Mouse (Mus musculus): ENCODE data around the gene Sall1. TPM values are rescaled to one million over a fixed set of nuclear protein-coding genes. Genes with fewer than 3 reads are reported as not detected.
A peak's percentile ranks its signal among the peaks of the same experiment; 100 is the strongest.

Sall1 gene
- polyA plus RNA-seq, 1 experiment from 2014 or later, result 1.8 TPM

DNA sequence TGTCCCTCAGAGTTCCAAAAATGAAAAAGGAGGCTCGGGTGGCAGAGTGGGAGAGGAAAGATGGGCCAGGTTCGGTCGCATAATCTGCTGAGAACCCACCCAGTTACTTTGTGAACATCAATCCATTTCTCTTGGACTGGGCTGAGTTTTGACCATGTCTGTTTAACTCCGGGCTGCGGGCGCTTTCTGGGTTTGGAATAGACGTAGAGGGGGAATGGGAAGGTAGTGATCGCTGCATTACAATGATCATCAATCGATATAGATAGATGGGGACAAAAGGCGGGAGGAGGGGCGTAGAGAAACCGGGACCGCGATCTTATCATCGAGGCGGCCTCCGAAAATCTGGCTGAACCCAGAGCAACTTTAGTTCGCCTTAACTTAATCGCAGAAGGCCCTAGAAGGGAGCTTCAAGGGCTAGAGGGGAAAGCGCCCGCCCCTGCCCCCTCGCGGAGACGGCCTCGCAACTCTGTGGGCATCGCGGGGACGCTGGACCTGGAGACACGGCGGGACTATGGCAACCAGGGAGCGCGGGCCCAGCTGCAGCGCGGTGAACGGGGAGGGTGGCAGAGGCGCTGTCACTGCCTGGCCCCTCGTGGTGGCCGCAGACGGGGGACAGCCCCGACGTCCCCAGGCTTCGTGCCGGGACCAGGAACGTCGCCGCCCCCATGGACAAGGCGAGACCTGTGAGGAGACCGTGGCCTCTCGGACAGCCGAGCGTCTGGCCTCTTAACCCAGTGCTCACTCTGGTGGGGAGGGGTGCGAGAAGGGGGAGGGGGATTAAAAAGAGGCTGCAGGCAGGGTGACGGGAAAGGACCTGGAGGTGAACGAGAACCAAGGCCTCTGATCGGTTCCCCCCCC is 18.5 kb downstream of the Sall1 start:
- peak overlapping the region; percentile 49 for H3K9ac ChIP-seq (ENCODE audit: low read depth, low read length)

DNA sequence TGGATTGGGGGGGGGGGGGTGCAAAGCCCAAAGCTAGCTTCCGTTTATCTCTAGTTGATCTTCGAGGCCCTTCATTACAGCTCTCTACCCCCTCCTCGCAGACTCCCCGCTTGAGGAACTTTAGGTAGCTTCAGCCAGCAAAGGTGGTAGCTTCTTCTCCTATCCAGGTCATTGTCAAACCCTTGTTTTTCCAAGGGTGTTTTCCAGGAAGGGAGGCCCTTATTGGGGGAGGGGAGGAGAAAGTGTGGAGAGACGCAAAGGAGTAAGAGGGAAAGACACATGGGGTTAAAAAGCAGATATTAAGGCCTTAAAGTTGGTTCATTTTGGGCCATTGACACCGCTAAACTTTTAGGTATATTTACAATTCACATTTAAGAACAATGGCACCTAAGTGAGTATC is 19.2 kb downstream of the Sall1 start:
- Histone ChIP-seq H3K36me3 (ENCODE audit: control insufficient read depth, insufficient read depth, low read length) (no peaks in the 10 kb centered on the region), H3K9ac (ENCODE audit: low read depth, low read length) (no peak overlapping the region), H3K27ac (ENCODE audit: low read length) (no peak overlapping the region), H3K9me3 (ENCODE audit: control insufficient read depth, low read length) (no peaks in the 10 kb centered on the region), H3K4me1 (ENCODE audit: control insufficient read depth, insufficient read depth, low read length) (peaks cover 12% of the 10 kb centered on the region), H3K4me2 (ENCODE audit: low read depth, low read length) (no peak overlapping the region), H3K4me3 (ENCODE audit: low read length) (no peak overlapping the region), H3K27me3 (replicated peaks; ENCODE audit: control insufficient read depth, insufficient read depth, low read length) (peaks cover 16% of the 10 kb centered on the region)
- 60% methylated on average over 6 of the region's 6 CpGs for WGBS
- ATAC-seq, result no peak

More for the DNA sequence above, 18.5 kb downstream of the Sall1 start:
- Histone ChIP-seq H3K9me3 (ENCODE audit: control insufficient read depth, low read length) (no peaks in the 10 kb centered on the region), H3K27me3 (replicated peaks; ENCODE audit: control insufficient read depth, insufficient read depth, low read length) (peaks cover 16% of the 10 kb centered on the region), H3K4me2 (ENCODE audit: low read depth, low read length) (peak overlapping the region; percentile 62), H3K36me3 (ENCODE audit: control insufficient read depth, insufficient read depth, low read length) (no peaks in the 10 kb centered on the region), H3K4me3 (ENCODE audit: low read length) (peak overlapping the region; percentile 42), H3K27ac (ENCODE audit: low read length) (no peak overlapping the region), H3K4me1 (ENCODE audit: control insufficient read depth, insufficient read depth, low read length) (peaks cover 12% of the 10 kb centered on the region)
- whole genome bisulfite sequencing, result 10% methylated on average over 54 of the region's 55 CpGs
- peak; percentile 60 for ATAC-seq

DNA sequence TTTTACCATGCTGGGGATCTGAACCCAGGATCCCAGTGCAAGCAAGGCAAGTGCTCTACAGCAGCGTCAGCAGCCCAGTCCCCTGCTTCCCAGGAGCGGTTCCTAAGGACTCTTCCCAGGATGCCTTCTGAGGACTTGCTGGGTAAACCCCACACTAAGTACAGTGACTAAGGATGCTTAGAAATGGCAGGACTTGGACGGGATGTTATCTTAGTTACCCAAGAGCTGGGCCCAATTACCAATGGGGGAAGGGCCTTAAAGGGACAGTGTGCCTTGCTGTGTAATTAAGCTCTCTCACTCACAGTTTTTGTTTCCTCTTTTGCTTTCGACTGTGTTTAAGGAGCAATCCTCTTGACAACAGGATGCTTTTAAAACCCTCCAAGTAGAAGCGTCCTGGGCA is 22.8 kb downstream of the Sall1 start:
- WGBS, result 21% methylated on average over 5 of the region's 5 CpGs
- Histone ChIP-seq H3K4me2 (ENCODE audit: low read depth, low read length) (no peak overlapping the region), H3K9ac (ENCODE audit: low read depth, low read length) (no peak overlapping the region), H3K27ac (ENCODE audit: low read length) (no peak overlapping the region), H3K36me3 (ENCODE audit: control insufficient read depth, insufficient read depth, low read length) (no peaks in the 10 kb centered on the region), H3K4me3 (ENCODE audit: low read length) (no peak overlapping the region), H3K9me3 (ENCODE audit: control insufficient read depth, low read length) (no peaks in the 10 kb centered on the region), H3K27me3 (replicated peaks; ENCODE audit: control insufficient read depth, insufficient read depth, low read length) (peaks cover 14% of the 10 kb centered on the region), H3K4me1 (ENCODE audit: control insufficient read depth, insufficient read depth, low read length) (peaks cover 12% of the 10 kb centered on the region)
- ATAC-seq, result peak; percentile 56; the same call in 1 of the 2 replicates

DNA sequence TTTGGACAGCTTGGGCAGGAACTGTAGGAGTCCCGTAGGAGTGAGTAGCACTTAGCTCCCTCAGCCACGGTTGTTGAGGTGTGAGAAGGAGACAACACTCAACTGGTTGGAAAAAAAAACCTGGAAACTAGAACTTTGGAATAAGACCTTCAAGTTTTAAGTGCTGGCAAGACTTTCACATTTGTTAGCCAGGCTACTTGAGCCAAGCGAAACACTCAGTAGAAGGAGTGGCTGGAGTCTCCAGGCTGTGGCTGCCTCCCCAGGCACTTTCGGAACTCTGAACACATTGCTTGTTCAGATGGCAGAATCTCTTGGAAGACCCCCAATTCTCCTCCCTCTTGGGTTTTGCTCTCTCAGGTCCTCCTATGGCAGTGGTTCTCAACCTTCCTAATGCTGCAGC is 26.1 kb downstream of the Sall1 start:
- no peak for ATAC-seq
- Histone ChIP-seq H3K36me3 (ENCODE audit: control insufficient read depth, insufficient read depth, low read length) (no peaks in the 10 kb centered on the region), H3K27me3 (replicated peaks; ENCODE audit: control insufficient read depth, insufficient read depth, low read length) (0 out of 2 replicates have a peak, but pooled peaks cover 3% of the 10 kb centered on the region), H3K4me1 (ENCODE audit: control insufficient read depth, insufficient read depth, low read length) (peaks cover 3% of the 10 kb centered on the region), H3K4me2 (ENCODE audit: low read depth, low read length) (no peak overlapping the region), H3K27ac (ENCODE audit: low read length) (no peak overlapping the region), H3K9me3 (ENCODE audit: control insufficient read depth, low read length) (no peaks in the 10 kb centered on the region), H3K9ac (ENCODE audit: low read depth, low read length) (no peak overlapping the region), H3K4me3 (ENCODE audit: low read length) (no peak overlapping the region)
- 84% methylated on average over 4 of the region's 4 CpGs for WGBS

DNA sequence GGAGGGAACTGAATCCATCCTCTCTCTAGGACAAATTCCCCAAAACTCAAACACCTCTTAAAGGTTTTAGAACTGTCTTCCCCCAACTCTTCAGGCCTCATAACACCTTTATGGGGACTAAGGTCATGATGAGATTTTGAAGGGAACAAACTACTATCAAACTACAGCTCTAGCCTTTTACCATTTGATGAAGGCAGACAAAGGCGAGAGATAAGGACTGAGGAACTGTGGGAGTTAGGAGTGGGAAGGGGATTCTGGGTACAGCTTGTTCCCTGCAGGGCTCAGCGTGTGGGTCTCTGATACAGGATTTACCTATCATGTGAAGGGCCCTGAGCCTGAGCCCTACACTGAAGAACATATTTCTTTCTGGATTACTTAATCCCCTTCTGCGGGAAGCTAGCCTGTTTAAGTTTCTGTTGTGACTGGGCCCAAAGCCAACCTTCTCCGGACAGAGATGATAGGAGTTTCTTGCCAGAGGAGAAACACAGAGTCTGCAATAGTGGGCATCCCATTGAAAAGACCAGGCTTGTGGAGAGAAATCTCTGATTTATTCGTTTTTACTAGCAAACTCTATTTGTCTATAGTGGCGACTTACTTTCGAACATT is 27.4 kb downstream of the Sall1 start:
- no peaks in the 10 kb centered on the region for H3K36me3 ChIP-seq (ENCODE audit: control insufficient read depth, insufficient read depth, low read length)
- H3K4me1 ChIP-seq (ENCODE audit: control insufficient read depth, insufficient read depth, low read length), result peaks cover 8% of the 10 kb centered on the region
- no peak overlapping the region for H3K4me3 ChIP-seq (ENCODE audit: low read length)
- H3K27me3 ChIP-seq (replicated peaks; ENCODE audit: control insufficient read depth, insufficient read depth, low read length), result no peaks in the 10 kb centered on the region
- WGBS, result 68% methylated on average over 7 of the region's 7 CpGs
- H3K27ac ChIP-seq (ENCODE audit: low read length), result no peak overlapping the region
- no peaks in the 10 kb centered on the region for H3K9me3 ChIP-seq (ENCODE audit: control insufficient read depth, low read length)
- no peak overlapping the region for H3K9ac ChIP-seq (ENCODE audit: low read depth, low read length)
- no peak for ATAC-seq
- H3K4me2 ChIP-seq (ENCODE audit: low read depth, low read length), result no peak overlapping the region

DNA sequence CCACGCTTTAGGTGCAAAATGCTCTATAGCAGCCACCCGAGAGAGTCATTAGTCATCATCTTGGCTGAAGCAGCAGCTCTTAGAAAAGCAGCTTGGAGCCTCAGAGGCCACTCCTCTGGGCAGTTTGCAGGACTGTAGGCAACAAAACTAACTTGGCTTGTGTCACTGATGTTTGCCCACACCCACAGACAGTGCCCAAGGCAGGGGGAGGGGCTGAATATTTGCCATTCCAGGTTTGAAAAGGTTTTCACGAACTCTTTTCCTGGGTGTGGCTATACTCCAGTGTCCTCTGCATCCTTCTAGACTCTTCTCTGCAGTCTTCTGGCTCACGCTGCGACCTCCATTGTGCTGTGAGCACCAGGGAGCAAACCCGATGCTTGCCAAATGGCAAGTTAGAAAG is 28.4 kb downstream of the Sall1 start:
- WGBS, result 56% methylated on average over 6 of the region's 6 CpGs
- no peaks in the 10 kb centered on the region for H3K9me3 ChIP-seq (ENCODE audit: control insufficient read depth, low read length)

DNA sequence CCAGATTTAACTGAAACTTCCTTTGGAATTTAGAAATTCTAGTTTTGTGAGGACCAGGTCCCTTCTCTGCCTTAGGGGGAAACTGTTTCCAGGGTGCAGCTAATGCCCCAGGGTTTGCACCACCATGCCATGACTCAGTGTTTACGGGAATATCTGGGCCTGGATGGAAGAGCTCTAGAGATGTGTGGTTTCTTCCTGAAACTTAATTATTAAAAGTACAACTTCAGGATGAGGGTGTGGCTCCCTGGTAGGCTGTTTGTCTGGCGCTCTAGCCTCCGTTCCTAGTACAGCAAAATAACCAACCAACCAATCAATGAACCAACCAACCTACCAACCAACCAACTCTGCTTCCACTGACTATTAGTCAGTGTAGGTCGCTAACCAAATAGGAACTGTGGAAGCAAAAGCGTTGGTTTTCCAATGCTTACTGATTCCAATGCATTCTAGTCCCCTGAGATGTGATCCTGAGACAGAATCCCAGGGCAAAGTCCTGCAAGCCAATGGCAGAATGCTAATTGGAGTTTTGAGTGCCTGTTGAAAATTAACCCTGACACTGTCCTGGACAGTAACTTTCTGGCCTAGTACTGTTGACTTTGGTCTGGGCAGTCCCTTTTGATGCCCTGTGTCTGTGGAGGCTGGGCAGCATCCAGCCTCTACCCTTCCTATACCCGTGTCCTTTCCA is 31.0 kb downstream of the Sall1 start:
- whole genome bisulfite sequencing, result 74% methylated on average over 6 of the region's 6 CpGs
- Histone ChIP-seq H3K4me2 (ENCODE audit: low read depth, low read length) (no peak overlapping the region), H3K27me3 (replicated peaks; ENCODE audit: control insufficient read depth, insufficient read depth, low read length) (no peaks in the 10 kb centered on the region), H3K27ac (ENCODE audit: low read length) (no peak overlapping the region), H3K9ac (ENCODE audit: low read depth, low read length) (no peak overlapping the region), H3K4me1 (ENCODE audit: control insufficient read depth, insufficient read depth, low read length) (peaks cover 5% of the 10 kb centered on the region; the same call in 1 of the 2 replicates), H3K36me3 (ENCODE audit: control insufficient read depth, insufficient read depth, low read length) (no peaks in the 10 kb centered on the region), H3K9me3 (ENCODE audit: control insufficient read depth, low read length) (no peaks in the 10 kb centered on the region), H3K4me3 (ENCODE audit: low read length) (no peak overlapping the region)
- ATAC-seq, result peak; percentile 54

More for the DNA sequence above, 28.4 kb downstream of the Sall1 start:
- Histone ChIP-seq H3K4me1 (ENCODE audit: control insufficient read depth, insufficient read depth, low read length) (peaks cover 5% of the 10 kb centered on the region; the same call in 1 of the 2 replicates), H3K4me2 (ENCODE audit: low read depth, low read length) (no peak overlapping the region), H3K27me3 (replicated peaks; ENCODE audit: control insufficient read depth, insufficient read depth, low read length) (no peaks in the 10 kb centered on the region), H3K9ac (ENCODE audit: low read depth, low read length) (no peak overlapping the region), H3K36me3 (ENCODE audit: control insufficient read depth, insufficient read depth, low read length) (no peaks in the 10 kb centered on the region), H3K27ac (ENCODE audit: low read length) (no peak overlapping the region), H3K4me3 (ENCODE audit: low read length) (no peak overlapping the region)
- no peak for ATAC-seq

DNA sequence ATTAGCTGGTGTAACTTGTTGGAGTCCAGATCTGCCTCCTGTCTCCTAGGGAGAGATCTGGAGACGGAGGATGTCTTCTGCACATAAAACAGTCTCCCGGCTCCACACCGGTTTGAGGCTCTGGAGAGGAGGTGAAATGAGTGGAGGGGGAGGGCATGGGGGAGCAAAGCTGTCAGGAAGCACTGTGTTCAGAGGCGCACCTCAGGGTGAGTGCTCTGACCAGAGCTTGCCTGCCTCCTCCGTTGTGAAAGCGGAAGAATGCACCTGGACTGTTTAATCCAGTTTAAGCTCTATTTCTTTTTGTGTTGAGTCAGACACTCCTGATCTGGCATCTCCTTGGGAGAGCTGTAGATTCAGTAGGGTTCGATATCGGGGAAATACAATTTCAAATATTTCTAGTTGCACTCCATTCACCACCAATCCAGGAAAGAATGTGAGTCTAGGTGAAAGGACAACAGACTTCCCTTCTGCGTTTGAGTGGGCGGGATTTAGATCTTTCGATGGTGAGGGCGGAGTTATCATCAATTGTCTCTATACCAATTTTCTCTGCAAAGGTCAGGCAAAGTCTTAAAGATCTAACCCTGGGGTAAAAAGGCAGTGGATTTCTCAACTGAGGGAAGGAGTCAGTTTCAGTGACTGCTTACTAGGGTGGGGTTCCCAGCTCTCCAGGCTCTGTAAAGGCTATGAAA is 31.8 kb downstream of the Sall1 start:
- no peaks in the 10 kb centered on the region for H3K9me3 ChIP-seq (ENCODE audit: control insufficient read depth, low read length)
- H3K4me3 ChIP-seq (ENCODE audit: low read length), result no peak overlapping the region
- ATAC-seq, result peak; percentile 53
- H3K36me3 ChIP-seq (ENCODE audit: control insufficient read depth, insufficient read depth, low read length), result no peaks in the 10 kb centered on the region
- H3K4me1 ChIP-seq (ENCODE audit: control insufficient read depth, insufficient read depth, low read length), result peaks cover 10% of the 10 kb centered on the region
- no peaks in the 10 kb centered on the region for H3K27me3 ChIP-seq (replicated peaks; ENCODE audit: control insufficient read depth, insufficient read depth, low read length)
- peak overlapping the region; percentile 23; the same call in 1 of the 2 replicates for H3K4me2 ChIP-seq (ENCODE audit: low read depth, low read length)
- H3K27ac ChIP-seq (ENCODE audit: low read length), result no peak overlapping the region
- 25% methylated on average over 12 of the region's 12 CpGs for WGBS
- H3K9ac ChIP-seq (ENCODE audit: low read depth, low read length), result no peak overlapping the region

DNA sequence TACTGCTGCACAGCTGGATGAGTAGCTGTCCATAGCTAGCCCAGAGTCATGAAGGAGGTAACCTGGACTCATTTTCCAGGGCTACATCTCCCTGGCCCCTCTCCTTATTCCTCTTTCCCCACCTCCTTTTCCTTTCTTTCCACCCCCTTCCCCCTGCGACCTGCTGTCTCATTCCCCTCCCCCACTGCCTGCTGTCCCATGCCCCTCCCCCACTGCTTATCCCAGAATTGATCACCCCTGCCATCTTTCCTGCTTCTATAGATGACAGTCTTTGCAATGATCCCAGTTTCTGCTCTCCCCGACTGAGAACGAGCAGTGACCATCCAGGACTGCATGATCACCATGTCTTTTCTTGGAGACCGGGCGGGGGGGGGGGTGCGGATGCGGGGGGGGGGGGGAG is 35.2 kb downstream of the Sall1 start:
- H3K9me3 ChIP-seq (ENCODE audit: control insufficient read depth, low read length), result no peaks in the 10 kb centered on the region
- no peaks in the 10 kb centered on the region for H3K36me3 ChIP-seq (ENCODE audit: control insufficient read depth, insufficient read depth, low read length)
- no peaks in the 10 kb centered on the region; the same call in 1 of the 2 replicates for H3K27me3 ChIP-seq (replicated peaks; ENCODE audit: control insufficient read depth, insufficient read depth, low read length)
- no peak overlapping the region for H3K4me3 ChIP-seq (ENCODE audit: low read length)
- no peak overlapping the region for H3K27ac ChIP-seq (ENCODE audit: low read length)
- no peak overlapping the region for H3K9ac ChIP-seq (ENCODE audit: low read depth, low read length)
- peaks cover 22% of the 10 kb centered on the region for H3K4me1 ChIP-seq (ENCODE audit: control insufficient read depth, insufficient read depth, low read length)
- no peak for ATAC-seq
- WGBS, result 33% methylated on average over 7 of the region's 7 CpGs
- no peak overlapping the region for H3K4me2 ChIP-seq (ENCODE audit: low read depth, low read length)

Data from intestine, embryonic 16.5 days (tissue).